In the genomic region with DNA sequence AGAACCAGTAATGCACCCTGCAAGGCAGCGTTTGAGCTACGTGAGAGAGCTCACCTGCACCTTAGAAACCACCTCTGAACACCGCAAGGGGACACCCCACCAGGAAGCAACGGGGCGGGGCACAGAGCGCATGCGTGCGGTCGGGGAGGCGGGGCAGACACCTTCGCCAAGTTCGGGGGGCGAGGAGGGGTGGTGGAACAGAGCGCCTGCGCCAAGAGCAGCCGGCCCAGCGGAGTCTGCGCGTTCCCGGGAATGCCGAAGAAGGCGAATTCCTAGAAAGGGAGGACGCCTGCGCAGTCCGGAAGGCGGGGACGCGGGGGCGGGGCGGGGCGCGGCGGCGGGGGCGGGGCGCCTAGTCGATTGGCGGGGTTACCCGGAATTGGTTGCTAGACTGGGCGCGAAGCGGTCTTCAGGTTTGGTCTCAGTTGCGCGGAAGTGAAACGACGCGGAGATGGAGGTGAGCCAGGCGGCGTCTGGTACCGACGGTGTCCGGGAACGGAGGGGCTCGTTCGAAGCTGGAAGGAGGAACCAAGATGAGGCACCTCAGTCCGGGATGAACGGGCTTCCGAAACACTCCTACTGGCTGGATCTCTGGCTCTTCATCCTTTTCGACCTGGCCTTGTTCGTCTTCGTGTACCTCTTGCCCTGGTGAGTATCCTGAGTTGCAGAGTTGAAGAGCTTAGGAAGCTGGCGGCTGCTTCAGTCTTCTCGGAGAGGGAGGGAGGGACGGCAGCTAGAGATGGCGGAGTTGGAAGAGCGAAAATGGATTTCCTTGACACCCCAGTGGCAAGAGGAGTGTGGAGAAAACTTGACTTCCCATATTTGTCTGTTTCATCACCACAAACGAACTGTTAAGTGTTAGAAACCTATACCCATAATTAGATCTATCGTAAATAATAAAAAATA, we compare ENCODE assay signal across 8 mouse cellular contexts. TPM values are rescaled to one million over a fixed set of nuclear protein-coding genes. Genes with fewer than 3 reads are reported as not detected.
A peak's percentile ranks its signal among the peaks of the same experiment; 100 is the strongest.
DNase-seq lines count a peak whose midpoint lies in the region; ATAC-seq and TF ChIP-seq lines count a peak whose summit lies in the region.

TSS of gene 1810037I17Rik (plus strand) at position 195 of the 906 bp plus-strand sequence.

- ATAC-seq in embryonic facial prominence, embryonic 13.5 days (ENCODE audit: insufficient number of reproducible peaks, insufficient read depth, low FRiP score, low TSS enrichment, low read depth) = peak; percentile 95
- peak; percentile 95 for ATAC-seq in limb, embryonic 12.5 days (ENCODE audit: insufficient number of reproducible peaks, insufficient read depth, low FRiP score, low TSS enrichment, low read depth)
- peak; percentile 100 for ATAC-seq in midbrain, embryonic 15.5 days (replicated peaks)

- peak; percentile 93 for DNase-seq in 3134 (ENCODE audit: extremely low read depth, insufficient read length, low spot score)
- DNase-seq in adrenal gland, postnatal 36 days = peak; percentile 99
- DNase-seq in heart, adult 18-20 months = peak; percentile 97
- peak; percentile 98 for DNase-seq in kidney, adult 2 months
- DNase-seq in spleen, adult 2 months (ENCODE audit: low read depth in 1 of 2, low spot score in 2 of 2) = peak; percentile 77 to 92

- peak within 1 kb of the TSS; percentile 73 for H3K4me2 ChIP-seq in embryonic facial prominence, embryonic 13.5 days
- H3K4me2 ChIP-seq in limb, embryonic 12.5 days = peak within 1 kb of the TSS; percentile 66
- peak within 1 kb of the TSS; percentile 63 for H3K4me2 ChIP-seq in midbrain, embryonic 15.5 days

- no peaks in the 10 kb centered on the region for H3K27me3 ChIP-seq in embryonic facial prominence, embryonic 13.5 days
- no peaks in the 10 kb centered on the region for H3K27me3 ChIP-seq in kidney, adult 2 months (replicated peaks; ENCODE audit: control insufficient read depth, insufficient read depth, low read length)
- no peaks in the 10 kb centered on the region for H3K27me3 ChIP-seq in limb, embryonic 12.5 days
- no peaks in the 10 kb centered on the region for H3K27me3 ChIP-seq in midbrain, embryonic 15.5 days (replicated peaks)
- no peaks in the 10 kb centered on the region for H3K27me3 ChIP-seq in spleen, adult 2 months (ENCODE audit: control insufficient read depth, insufficient read depth, low read length)

- peak; percentile 57 for TF ChIP-seq POLR2A in kidney, adult 2 months (IDR thresholded peaks at IDR 0.05; ENCODE audit: low read depth, low read length)
- TF ChIP-seq POLR2A in spleen, adult 2 months (IDR thresholded peaks at IDR 0.05; ENCODE audit: low read depth, low read length) = peak; percentile 63

- WGBS in embryonic facial prominence, embryonic 13.5 days = under 1% methylated on average over 67 of the region's 68 CpGs
- WGBS in kidney, adult 2 months = under 1% methylated on average over 68 of the region's 68 CpGs
- 1% methylated on average over 68 of the region's 68 CpGs for WGBS in limb, embryonic 12.5 days
- under 1% methylated on average over 68 of the region's 68 CpGs for WGBS in midbrain, embryonic 15.5 days
- WGBS in spleen, adult 2 months = 1% methylated on average over 68 of the region's 68 CpGs

- H3K9ac ChIP-seq in embryonic facial prominence, embryonic 13.5 days = peak within 1 kb of the TSS; percentile 79
- H3K9ac ChIP-seq in limb, embryonic 12.5 days (replicated peaks) = peak within 1 kb of the TSS; percentile 63
- H3K9ac ChIP-seq in midbrain, embryonic 15.5 days = peak within 1 kb of the TSS; percentile 58

- peak within 1 kb of the TSS; percentile 86 for H3K27ac ChIP-seq in embryonic facial prominence, embryonic 13.5 days
- peak within 1 kb of the TSS; percentile 68 for H3K27ac ChIP-seq in kidney, adult 2 months (ENCODE audit: insufficient read depth, low read depth, low read length)
- peak within 1 kb of the TSS; percentile 86 for H3K27ac ChIP-seq in limb, embryonic 12.5 days
- H3K27ac ChIP-seq in midbrain, embryonic 15.5 days = peak within 1 kb of the TSS; percentile 82
- peak within 1 kb of the TSS; percentile 73 for H3K27ac ChIP-seq in spleen, adult 2 months (ENCODE audit: insufficient read depth, low read length)

- peak; percentile 48; the same call in 1 of the 2 replicates for TF ChIP-seq CTCF in kidney, adult 2 months (conservative IDR thresholded peaks at IDR 0.05; ENCODE audit: insufficient read depth, insufficient read length, low read depth, low read length)
- TF ChIP-seq CTCF in spleen, adult 2 months (IDR thresholded peaks at IDR 0.05; ENCODE audit: extremely low read depth, insufficient read depth, insufficient read length, insufficient replicate concordance) = peak; percentile 11; the same call in 1 of the 2 replicates

- peaks cover 18% of the 10 kb centered on the region; the same call in 1 of the 2 replicates for H3K4me1 ChIP-seq in embryonic facial prominence, embryonic 13.5 days
- peaks cover 11% of the 10 kb centered on the region for H3K4me1 ChIP-seq in kidney, adult 2 months (ENCODE audit: control insufficient read depth, insufficient read depth, low read length)
- 0 out of 2 replicates have a peak, but pooled peaks cover 2% of the 10 kb centered on the region for H3K4me1 ChIP-seq in limb, embryonic 12.5 days (replicated peaks)
- H3K4me1 ChIP-seq in midbrain, embryonic 15.5 days = peaks cover 12% of the 10 kb centered on the region
- no peaks in the 10 kb centered on the region for H3K4me1 ChIP-seq in spleen, adult 2 months (ENCODE audit: control insufficient read depth, insufficient read depth, insufficient read length)

- H3K9me3 ChIP-seq in embryonic facial prominence, embryonic 13.5 days = no peaks in the 10 kb centered on the region
- H3K9me3 ChIP-seq in limb, embryonic 12.5 days = no peaks in the 10 kb centered on the region
- no peaks in the 10 kb centered on the region for H3K9me3 ChIP-seq in midbrain, embryonic 15.5 days

- peaks cover 15% of the 10 kb centered on the region for H3K36me3 ChIP-seq in embryonic facial prominence, embryonic 13.5 days
- no peaks in the 10 kb centered on the region for H3K36me3 ChIP-seq in kidney, adult 2 months (ENCODE audit: control insufficient read depth, insufficient read depth, low read length)
- H3K36me3 ChIP-seq in limb, embryonic 12.5 days = peaks cover 12% of the 10 kb centered on the region
- no peaks in the 10 kb centered on the region for H3K36me3 ChIP-seq in midbrain, embryonic 15.5 days (replicated peaks)
- H3K36me3 ChIP-seq in spleen, adult 2 months (ENCODE audit: control insufficient read depth, insufficient read depth, low read length) = peaks cover 3% of the 10 kb centered on the region; the same call in 1 of the 2 replicates

- H3K4me3 ChIP-seq in embryonic facial prominence, embryonic 13.5 days = peak within 1 kb of the TSS; percentile 60
- H3K4me3 ChIP-seq in kidney, adult 2 months (ENCODE audit: insufficient read depth, low read depth, low read length) = peak within 1 kb of the TSS; percentile 88
- H3K4me3 ChIP-seq in limb, embryonic 12.5 days (replicated peaks) = peak within 1 kb of the TSS; percentile 58
- peak within 1 kb of the TSS; percentile 68 for H3K4me3 ChIP-seq in midbrain, embryonic 15.5 days
- peak within 1 kb of the TSS; percentile 87 for H3K4me3 ChIP-seq in spleen, adult 2 months (ENCODE audit: extremely low read depth, insufficient read depth, insufficient read length)

RNA-seq across cellular contexts. Expression of gene 1810037I17Rik, which starts in this region (rescaled TPM):
- 10 to 100 TPM; 53.3 to 58.0 TPM for total RNA-seq in adrenal gland, postnatal 36 days (2021)
- 89.9 and 107 TPM in 2 replicates for polyA plus RNA-seq in embryonic facial prominence, embryonic 13.5 days (2015; fragmentation: Nextera tagmentation; extraction: Ambion mirVana)
- 100 to 1,000 TPM in 1 of 2 experiments, 10 to 100 TPM in 1; 95.3 to 119 TPM for total RNA-seq in heart, adult 18-20 months (2021)
- polyA plus RNA-seq in kidney, adult 2 months (2012; rRNA removed) = 43.3 and 46.3 TPM in 2 replicates
- polyA plus RNA-seq in limb, embryonic 12.5 days (2016; fragmentation: Nextera tagmentation; extraction: Ambion mirVana) = 83.1 and 86.0 TPM in 2 replicates
- 61.9 and 65.0 TPM in 2 replicates for polyA plus RNA-seq in midbrain, embryonic 15.5 days (2015; fragmentation: Nextera tagmentation; extraction: Ambion mirVana)
- polyA plus RNA-seq in spleen, adult 2 months (2012; rRNA removed) = 16.0 and 18.9 TPM in 2 replicates

Comparison
In these comparisons a context has a peak if more than half of its experiments do, and no peak if none do; other contexts are left out.
1. Peak in every context shown above with its lines: DNase-seq, ATAC-seq, H3K4me3 ChIP-seq and H3K27ac ChIP-seq.